Mouse (Mus musculus): ENCODE measurements around the gene Abhd17c. TPM values are rescaled to one million over a fixed set of nuclear protein-coding genes. Genes with fewer than 3 reads are reported as not detected.
A peak's percentile ranks its signal among the peaks of the same experiment; 100 is the strongest.
"Not testable (repeated sequence)": the region's sequence is repeated elsewhere in the genome, so short reads cannot be mapped to it uniquely, and the experiment has no call there.

The Abhd17c gene
- polyA plus RNA-seq, 1 experiment: 98.3 TPM

GRCm38 (mm10) chr7:84128661-84129060, 23.0 kb downstream of the Abhd17c start:
- WGBS: 32% methylated on average over 8 of the region's 8 CpGs
- peaks cover 41% of the 10 kb centered on the region for H3K4me1 ChIP-seq (ENCODE audit: control insufficient read depth, insufficient read depth, low read length)
- H3K4me3 ChIP-seq (replicated peaks; ENCODE audit: extremely low read depth, low read depth, low read length): no peak overlapping the region
- TF ChIP-seq CTCF (IDR thresholded peaks at IDR 0.05; ENCODE audit: insufficient read depth, low read length): no peak
- TF ChIP-seq POLR2A (IDR thresholded peaks at IDR 0.05; ENCODE audit: borderline replicate concordance, extremely low read depth, low read depth, low read length): no peak
- DNase-seq: peak; percentile 55

- H3K4me1 ChIP-seq (ENCODE audit: control insufficient read depth, insufficient read depth, low read length): peaks cover 38% of the 10 kb centered on the region
- 59% methylated on average over 1 of the region's 1 CpGs for WGBS
- TF ChIP-seq CTCF (IDR thresholded peaks at IDR 0.05; ENCODE audit: insufficient read depth, low read length) (no peak), POLR2A (IDR thresholded peaks at IDR 0.05; ENCODE audit: borderline replicate concordance, extremely low read depth, low read depth, low read length) (no peak)
- DNase-seq: no peak
- H3K4me3 ChIP-seq (replicated peaks; ENCODE audit: extremely low read depth, low read depth, low read length): no peak overlapping the region
These were observed 26.0 kb downstream of the Abhd17c start for GRCm38 (mm10) chr7:84125730-84126129.

GRCm38 (mm10) chr7:84123651-84124050, 28.0 kb downstream of the Abhd17c start:
- not testable (repeated sequence) for H3K4me3 ChIP-seq (replicated peaks; ENCODE audit: extremely low read depth, low read depth, low read length); DNase-seq
- 80% methylated on average over 4 of the region's 4 CpGs for WGBS
- H3K4me1 ChIP-seq (ENCODE audit: control insufficient read depth, insufficient read depth, low read length): peaks cover 41% of the 10 kb centered on the region

DNA sequence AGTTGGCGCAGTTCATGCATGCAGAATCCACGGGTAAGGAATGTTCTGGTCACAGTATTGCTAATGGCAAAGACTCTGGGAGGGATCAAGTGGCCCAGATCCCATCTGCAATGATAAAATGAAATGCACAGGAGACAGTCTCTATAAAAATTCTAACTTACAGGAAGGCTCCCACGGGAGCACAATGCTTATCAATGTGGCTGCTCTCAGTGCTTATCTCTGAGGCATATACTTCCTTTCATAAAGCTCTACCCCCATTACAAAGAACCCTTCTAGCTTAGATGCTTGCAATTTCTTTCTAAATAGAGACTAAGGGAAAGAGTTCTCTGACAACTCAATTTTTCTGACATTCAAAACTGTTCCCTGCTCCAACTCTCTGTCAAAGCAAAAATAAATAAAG, 29.9 kb downstream of the Abhd17c start:
- 63% methylated on average over 3 of the region's 3 CpGs for WGBS
- DNase-seq: no peak
- H3K4me3 ChIP-seq (replicated peaks; ENCODE audit: extremely low read depth, low read depth, low read length): no peak overlapping the region
- TF ChIP-seq POLR2A (IDR thresholded peaks at IDR 0.05; ENCODE audit: borderline replicate concordance, extremely low read depth, low read depth, low read length) (no peak), CTCF (IDR thresholded peaks at IDR 0.05; ENCODE audit: insufficient read depth, low read length) (no peak)
- peaks cover 41% of the 10 kb centered on the region for H3K4me1 ChIP-seq (ENCODE audit: control insufficient read depth, insufficient read depth, low read length)

- 45% methylated on average over 5 of the region's 5 CpGs for WGBS
- no peak overlapping the region for H3K4me3 ChIP-seq (replicated peaks; ENCODE audit: extremely low read depth, low read depth, low read length)
- H3K4me1 ChIP-seq (ENCODE audit: control insufficient read depth, insufficient read depth, low read length): peaks cover 42% of the 10 kb centered on the region
- DNase-seq: no peak
- TF ChIP-seq POLR2A (IDR thresholded peaks at IDR 0.05; ENCODE audit: borderline replicate concordance, extremely low read depth, low read depth, low read length): no peak
- TF ChIP-seq CTCF (IDR thresholded peaks at IDR 0.05; ENCODE audit: insufficient read depth, low read length): no peak
These were observed 31.4 kb downstream of the Abhd17c start for GRCm38 (mm10) chr7:84120142-84120760.

- H3K4me3 ChIP-seq (replicated peaks; ENCODE audit: extremely low read depth, low read depth, low read length): no peak overlapping the region
- no peak for DNase-seq
- TF ChIP-seq POLR2A (IDR thresholded peaks at IDR 0.05; ENCODE audit: borderline replicate concordance, extremely low read depth, low read depth, low read length) (no peak), CTCF (IDR thresholded peaks at IDR 0.05; ENCODE audit: insufficient read depth, low read length) (no peak)
- peaks cover 46% of the 10 kb centered on the region for H3K4me1 ChIP-seq (ENCODE audit: control insufficient read depth, insufficient read depth, low read length)
- 43% methylated on average over 12 of the region's 12 CpGs for WGBS
These were observed 32.2 kb downstream of the Abhd17c start for GRCm38 (mm10) chr7:84119216-84120105.

DNA sequence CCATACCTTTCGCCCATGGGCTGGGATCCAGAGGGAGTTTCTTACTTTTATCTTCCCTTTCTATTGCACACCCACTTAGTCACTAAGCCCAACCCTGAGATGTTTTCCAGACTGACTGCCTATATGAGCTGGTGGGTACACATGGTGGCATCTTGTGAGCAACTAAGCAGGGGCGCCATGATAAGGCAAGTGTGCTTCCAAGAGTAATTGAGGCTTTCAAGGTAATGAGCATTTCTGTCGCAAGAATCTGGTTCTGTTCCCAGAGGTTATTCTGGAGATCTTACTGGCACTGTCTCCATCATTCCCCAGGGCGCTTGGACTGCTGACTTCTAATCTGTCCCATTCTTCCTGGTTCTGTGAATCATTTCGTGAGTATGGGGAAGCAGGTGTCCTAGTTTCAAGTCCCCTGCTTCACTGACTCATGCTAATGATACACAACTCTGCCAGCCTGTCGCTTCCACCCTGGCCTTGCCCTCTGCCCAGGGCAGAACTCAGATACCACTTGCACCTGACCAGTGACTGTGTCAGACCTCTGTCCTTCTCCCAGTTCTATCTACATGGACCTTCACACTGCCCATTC, 34.1 kb downstream of the Abhd17c start:
- no peak for TF ChIP-seq POLR2A (IDR thresholded peaks at IDR 0.05; ENCODE audit: borderline replicate concordance, extremely low read depth, low read depth, low read length)
- no peak for TF ChIP-seq CTCF (IDR thresholded peaks at IDR 0.05; ENCODE audit: insufficient read depth, low read length)
- 47% methylated on average over 6 of the region's 6 CpGs for WGBS
- Histone ChIP-seq H3K4me1 (ENCODE audit: control insufficient read depth, insufficient read depth, low read length) (peaks cover 42% of the 10 kb centered on the region), H3K4me3 (replicated peaks; ENCODE audit: extremely low read depth, low read depth, low read length) (no peak overlapping the region)
- DNase-seq: no peak

DNA sequence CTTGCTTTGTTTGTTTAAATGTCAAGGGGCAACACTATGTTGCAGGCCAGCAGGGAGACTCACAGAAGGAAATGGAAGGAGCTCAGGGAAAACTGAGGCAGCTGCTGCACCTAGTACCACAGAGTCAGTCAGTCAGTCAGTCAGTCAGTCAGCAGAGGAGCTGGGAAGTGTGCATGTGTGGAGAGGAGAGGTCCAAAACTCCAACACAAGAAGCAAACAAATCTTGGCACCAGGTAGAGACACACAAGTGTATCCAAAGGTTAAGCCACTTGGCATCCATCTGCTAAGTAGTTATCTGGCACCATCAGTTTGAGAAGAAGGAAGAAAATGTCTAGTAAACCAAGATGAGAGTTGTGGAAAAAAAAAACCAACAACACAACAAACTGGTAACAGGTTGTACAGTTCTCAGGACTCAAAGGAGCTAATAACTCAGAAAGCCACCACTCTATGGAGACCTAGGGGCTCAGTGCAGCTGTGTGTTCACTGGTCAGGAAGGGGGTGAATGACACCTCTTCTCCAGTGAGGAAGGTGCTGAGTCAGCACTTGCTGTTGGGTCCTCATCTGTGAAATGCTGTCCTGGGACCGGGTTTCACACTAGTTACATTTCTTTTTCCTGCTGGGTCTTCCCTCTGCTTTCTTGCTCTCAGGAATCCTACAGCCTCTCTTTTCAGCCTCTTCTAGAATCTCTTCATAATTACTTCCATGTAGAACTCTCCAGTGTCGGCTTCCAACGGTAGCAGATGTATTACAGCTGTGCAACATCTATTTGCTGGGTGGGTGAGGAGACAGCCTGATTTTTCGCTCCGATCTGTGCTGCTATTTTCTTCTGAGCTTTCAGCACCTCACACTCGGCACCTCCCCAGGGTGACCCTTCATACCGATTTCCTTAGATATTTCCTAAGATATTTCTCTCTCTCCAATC, 34.8 kb downstream of the Abhd17c start:
- peaks cover 45% of the 10 kb centered on the region for H3K4me1 ChIP-seq (ENCODE audit: control insufficient read depth, insufficient read depth, low read length)
- no peak overlapping the region for H3K4me3 ChIP-seq (replicated peaks; ENCODE audit: extremely low read depth, low read depth, low read length)
- DNase-seq: no peak
- TF ChIP-seq POLR2A (IDR thresholded peaks at IDR 0.05; ENCODE audit: borderline replicate concordance, extremely low read depth, low read depth, low read length): no peak
- TF ChIP-seq CTCF (IDR thresholded peaks at IDR 0.05; ENCODE audit: insufficient read depth, low read length): no peak
- 63% methylated on average over 7 of the region's 7 CpGs for whole genome bisulfite sequencing

- no peak overlapping the region for H3K4me3 ChIP-seq (replicated peaks; ENCODE audit: extremely low read depth, low read depth, low read length)
- WGBS: 37% methylated on average over 2 of the region's 2 CpGs
- H3K4me1 ChIP-seq (ENCODE audit: control insufficient read depth, insufficient read depth, low read length): peaks cover 42% of the 10 kb centered on the region
- TF ChIP-seq POLR2A (IDR thresholded peaks at IDR 0.05; ENCODE audit: borderline replicate concordance, extremely low read depth, low read depth, low read length): no peak
- TF ChIP-seq CTCF (IDR thresholded peaks at IDR 0.05; ENCODE audit: insufficient read depth, low read length): peak; percentile 20; the same call in 1 of the 2 replicates
- no peak for DNase-seq
These were observed 36.3 kb downstream of the Abhd17c start for GRCm38 (mm10) chr7:84115385-84115784.

Measured in lung, adult 2 months (tissue).